Mouse (Mus musculus) cerebellum, adult 9-10 months (tissue): ENCODE measurements around the gene Id2.

ENCODE experiments used
- DNase-seq: peaks from one replicate; pipeline ENCODE4 v3.0.0; 2022

The Id2 gene

DNA sequence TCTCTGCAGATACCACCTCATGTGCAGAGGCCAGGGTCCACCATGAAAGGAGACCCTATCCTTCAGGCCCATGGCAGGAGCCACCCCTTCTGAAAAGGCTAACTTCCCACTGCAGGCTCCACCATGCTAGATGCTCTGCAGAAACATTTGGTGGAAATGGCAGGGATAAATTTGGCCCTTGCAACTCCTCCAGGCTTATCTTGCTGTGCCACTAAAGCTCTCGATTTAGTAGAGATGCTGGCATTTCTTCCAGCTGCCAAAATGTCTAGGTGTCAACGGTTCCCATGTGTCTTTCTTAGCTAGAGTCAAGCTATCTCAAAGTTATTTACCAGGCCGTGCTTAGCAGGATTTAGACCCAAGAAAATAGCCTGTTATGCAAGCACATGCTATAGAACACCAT is 22.6 kb downstream of the Id2 start:
- DNase-seq: no peak

DNA sequence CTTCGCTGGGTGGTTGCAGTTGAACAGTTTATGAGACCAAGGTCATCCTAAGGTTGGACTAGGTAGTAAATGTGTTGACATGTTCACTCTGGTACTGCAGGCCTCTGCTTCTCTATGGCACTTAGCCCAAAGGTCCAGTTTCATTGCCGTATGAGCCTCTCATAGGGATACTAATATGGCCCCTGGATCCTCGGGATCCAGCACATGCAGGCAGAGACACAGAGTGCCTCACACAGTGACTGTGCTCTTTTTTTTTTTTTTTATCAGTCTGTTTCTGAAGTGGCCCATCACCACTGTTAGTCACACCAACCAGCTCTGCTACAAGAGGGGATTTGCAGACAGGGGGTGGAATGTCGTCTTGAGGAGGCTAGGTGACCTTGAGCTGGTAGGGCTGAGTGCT is 23.6 kb downstream of the Id2 start:
- DNase-seq: no peak

DNA sequence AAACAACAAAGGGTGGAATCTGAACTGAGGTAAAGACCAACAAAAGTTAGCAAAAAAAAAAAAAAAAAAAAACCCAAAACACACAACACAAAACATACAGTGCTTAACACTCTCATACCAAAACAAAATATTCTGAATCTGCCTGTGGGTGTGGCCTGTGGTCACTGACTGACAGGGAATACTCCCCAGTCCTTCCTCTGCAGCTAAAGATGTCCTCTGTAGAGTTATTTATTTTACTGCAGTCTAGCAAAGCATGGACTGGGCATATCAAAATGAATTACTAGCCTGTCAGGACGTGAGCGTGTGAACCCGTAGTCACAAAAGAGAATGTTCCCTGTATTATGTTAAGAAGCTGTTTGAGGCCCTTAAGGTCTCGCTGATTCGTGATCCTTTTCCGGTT is 34.7 kb downstream of the Id2 start:
- DNase-seq: no peak

DNA sequence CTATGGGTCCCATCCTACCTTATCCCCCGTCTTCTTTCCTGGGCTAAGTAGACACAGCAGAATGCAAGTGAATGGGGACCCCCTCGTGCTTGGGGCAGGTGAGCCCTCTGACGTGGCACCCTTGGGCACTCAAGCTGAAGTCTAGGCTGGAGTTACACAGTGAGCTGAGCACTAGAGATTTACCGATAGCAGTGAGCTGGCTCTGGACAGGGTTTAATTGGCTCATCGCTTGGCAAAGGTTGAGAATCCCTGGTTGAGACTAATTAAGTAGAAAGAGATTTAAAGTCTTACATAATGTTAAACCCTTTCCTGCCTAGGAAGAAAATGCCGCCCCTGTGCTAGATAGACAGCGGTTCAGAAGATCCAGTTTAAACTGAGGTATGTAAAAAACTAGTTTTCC is 36.0 kb downstream of the Id2 start:
- no peak for DNase-seq

DNA sequence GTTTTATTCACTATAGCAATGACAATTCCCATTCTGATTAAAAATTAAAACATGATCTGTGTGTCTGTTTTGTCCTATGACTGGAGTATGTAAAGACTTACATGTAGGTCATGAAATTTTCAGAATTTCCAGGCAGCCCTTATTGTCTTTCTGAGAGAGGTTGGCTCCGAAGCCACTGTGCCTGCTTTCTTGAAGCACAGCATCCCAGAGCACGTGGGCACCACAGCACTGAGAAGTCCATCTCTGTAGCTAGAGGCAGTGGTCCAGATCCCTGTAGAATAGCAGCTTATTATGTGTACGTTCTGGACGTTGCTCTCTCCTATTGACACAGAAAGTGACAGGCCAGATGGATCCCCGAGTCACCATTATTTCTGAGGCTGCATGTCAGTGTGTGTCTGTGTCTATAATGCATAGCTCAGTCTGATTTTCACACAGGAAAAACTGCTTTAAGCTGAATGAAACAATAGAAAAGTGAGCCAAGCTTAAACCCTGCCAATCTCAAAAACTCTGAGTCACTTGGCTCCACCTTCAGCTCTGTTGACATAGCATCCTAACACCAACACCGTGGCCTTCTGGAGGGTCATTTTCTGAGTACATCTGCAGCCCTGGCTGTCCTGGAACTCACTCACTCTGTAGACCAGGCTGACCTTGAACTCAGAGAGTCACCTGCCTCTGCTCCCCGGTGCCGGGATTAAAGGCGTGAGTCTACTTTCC is 37.3 kb downstream of the Id2 start:
- DNase-seq: no peak

DNA sequence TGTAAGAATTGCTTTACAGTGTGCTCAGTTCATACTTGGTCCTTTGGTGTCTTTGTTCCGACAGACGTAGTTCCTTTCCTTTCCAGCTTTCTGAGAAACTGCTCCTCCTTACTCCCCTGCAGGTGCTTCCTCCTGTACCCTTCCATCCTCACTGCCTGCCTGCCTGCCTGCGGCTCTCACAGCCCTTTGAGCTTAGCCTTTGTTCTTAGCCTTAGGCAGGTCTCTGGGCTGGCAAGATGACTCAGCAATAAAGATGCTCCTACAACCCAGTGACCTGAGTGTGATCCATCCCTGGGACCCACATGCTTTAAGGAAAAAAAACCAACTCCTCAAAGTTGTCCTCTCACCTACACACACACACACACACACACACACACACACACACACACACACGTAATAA is 42.0 kb downstream of the Id2 start:
- no peak for DNase-seq

DNA sequence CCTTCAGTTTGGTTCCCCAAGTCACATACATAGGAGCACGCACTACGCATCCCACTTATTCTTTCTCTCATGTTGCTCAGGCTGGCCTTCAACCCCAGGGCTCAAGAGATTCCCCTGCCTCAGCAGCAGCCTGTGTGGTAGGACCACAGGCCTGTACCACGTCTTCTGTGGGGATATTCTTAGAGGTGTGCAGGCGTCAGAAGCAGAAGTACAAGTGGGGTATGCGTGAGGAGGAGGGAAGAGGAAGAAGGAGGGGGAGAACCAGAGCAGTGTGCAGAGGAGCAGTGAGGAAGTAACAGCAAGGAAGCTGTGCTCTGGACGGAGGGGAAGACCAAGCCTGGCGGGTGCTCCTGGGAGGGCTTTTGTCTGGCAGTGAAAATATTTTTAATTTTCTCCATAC is 42.4 kb downstream of the Id2 start:
- no peak for DNase-seq

DNA sequence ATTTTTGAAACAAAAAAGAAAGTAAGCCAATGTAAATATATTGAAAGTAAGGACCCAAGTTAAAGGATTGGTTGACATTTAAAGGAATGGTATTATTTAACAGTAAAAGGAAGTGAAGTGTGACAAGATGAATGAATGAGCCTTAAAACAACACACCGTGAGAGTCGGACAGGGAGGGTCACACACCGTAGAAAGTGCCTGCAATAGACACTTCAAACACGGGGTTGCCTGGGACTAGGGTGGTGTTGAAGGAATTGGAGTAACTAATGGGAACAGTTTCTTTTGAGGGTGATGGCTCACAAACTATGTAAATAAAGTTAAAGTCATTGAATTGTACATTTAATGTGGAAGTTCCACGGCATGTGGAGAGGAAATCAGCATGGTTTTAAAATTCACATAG is 47.7 kb downstream of the Id2 start:
- no peak for DNase-seq

DNA sequence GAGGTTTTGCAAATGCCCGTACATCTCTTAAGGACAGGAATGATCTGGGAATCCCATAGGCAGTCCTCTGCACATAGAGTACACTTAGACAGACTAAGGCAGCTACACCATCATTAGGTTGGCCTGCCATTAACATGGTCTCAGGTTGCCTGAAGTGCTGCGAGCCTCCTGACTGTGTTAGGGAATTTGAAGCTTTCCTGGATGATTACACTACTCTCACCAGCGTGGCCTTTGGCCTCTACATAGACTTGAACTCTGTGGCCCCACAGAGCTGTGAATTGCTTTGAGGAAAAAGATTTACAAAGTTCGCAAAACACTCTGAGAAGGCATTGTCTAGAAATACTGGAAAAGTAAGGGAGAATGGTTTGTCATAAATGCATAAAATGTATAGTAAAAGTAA is 52.4 kb downstream of the Id2 start:
- no peak for DNase-seq

DNA sequence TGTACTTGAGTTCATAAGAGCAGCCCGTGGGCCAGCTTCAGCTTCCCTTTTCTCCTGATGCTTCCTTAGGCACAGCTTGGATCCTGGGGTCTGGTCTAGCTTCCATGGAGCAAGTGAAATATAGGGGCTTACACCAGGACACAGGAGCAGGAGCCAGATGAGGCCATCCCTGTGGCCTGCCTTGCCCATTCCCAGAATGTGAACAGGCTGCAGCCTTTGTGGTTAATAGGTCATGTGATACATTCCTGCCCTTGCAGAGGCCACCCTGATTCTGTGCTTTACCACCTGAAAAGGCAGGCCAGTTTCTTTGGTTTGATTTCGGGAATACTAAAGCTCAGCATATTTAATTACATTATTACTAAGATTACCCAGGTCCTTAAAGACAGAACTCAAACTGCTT is 52.9 kb downstream of the Id2 start:
- DNase-seq: no peak
